Mouse (Mus musculus): ENCODE data around the gene Nin. TPM values are rescaled to one million over a fixed set of nuclear protein-coding genes. Genes with fewer than 3 reads are reported as not detected.

The Nin gene
- polyA plus RNA-seq, 1 experiment: 8.0 TPM

DNA sequence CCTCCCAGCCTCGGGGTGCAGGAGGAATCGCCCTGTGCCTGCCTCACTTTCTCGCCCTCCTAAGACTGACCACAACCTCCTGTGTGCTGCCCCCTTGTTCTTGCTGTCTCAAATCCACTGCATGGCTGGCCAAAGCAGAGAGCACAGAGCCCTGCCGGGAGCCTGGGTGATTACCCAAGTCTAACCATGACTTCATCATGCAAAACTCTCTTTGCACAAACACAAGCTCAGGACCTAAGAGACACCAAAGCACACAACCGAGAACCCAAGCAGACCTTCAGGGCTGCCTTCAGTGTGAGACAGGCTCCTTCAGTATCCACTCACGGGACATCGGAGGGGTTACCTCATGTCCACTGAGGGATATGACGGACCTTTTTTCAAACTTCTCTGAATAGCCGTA lies 31.0 kb downstream of the Nin start:
- no peak overlapping the region for H3ac ChIP-seq (ENCODE audit: control insufficient read depth, insufficient read length, low read depth)
- no peaks in the 10 kb centered on the region for H3K79me3 ChIP-seq (ENCODE audit: low read depth)
- H3K79me2 ChIP-seq (ENCODE audit: control insufficient read depth, insufficient read depth): no peaks in the 10 kb centered on the region
- no peaks in the 10 kb centered on the region for H3K27me3 ChIP-seq (ENCODE audit: control insufficient read depth, insufficient read depth, insufficient read length)
- TF ChIP-seq CEBPB (IDR thresholded peaks at IDR 0.05; ENCODE audit: low read depth): no peak
- TF ChIP-seq FOSL1 (IDR thresholded peaks at IDR 0.05; ENCODE audit: insufficient read depth, low read length, poor library complexity, severe bottlenecking): no peak
- no peak for TF ChIP-seq MYOD1 (IDR thresholded peaks at IDR 0.05; ENCODE audit: control insufficient read depth, insufficient read length, low read depth)
- TF ChIP-seq CTCF (IDR thresholded peaks at IDR 0.05; ENCODE audit: control insufficient read depth, insufficient read depth, insufficient read length): no peak
- no peak for TF ChIP-seq USF1 (IDR thresholded peaks at IDR 0.05; ENCODE audit: low read depth)
- TF ChIP-seq MYOG (IDR thresholded peaks at IDR 0.05; ENCODE audit: control insufficient read depth, extremely low read depth, insufficient read length): no peak
- TF ChIP-seq MAX (IDR thresholded peaks at IDR 0.05): no peak
- no peak overlapping the region for H3K4me3 ChIP-seq (ENCODE audit: insufficient read depth, poor library complexity, severe bottlenecking)
- peaks cover 3% of the 10 kb centered on the region for H3K36me3 ChIP-seq (ENCODE audit: control insufficient read depth, insufficient read depth)

DNA sequence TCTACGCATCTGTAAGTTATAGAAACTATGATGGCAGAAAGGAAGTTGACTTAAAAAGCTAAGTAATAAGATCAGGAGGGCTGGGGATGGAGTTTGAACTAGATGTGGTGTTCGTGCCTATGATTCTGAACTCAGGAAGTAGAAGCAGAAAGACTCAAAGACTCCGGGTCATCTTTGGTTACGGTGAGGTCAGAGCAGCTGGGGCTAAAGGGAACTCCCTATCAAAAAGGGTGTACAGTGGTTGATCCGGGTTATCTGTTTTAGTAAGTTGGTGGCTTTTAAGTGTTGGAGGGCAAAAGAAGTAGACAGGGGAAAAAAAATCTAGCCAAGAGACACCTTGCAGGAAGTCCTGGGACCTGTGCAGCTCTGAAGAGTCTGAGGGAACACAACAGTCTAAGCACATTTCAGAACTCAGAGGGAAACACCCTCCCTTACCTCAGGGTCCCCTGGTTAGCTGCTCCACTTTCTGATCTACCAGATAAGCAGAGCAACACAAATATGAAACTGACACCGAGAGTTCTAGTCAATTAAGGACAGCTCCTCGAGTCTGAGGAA lies 35.0 kb downstream of the Nin start:
- TF ChIP-seq FOSL1 (IDR thresholded peaks at IDR 0.05; ENCODE audit: insufficient read depth, low read length, poor library complexity, severe bottlenecking) (no peak), MYOG (IDR thresholded peaks at IDR 0.05; ENCODE audit: control insufficient read depth, extremely low read depth, insufficient read length) (no peak), CTCF (IDR thresholded peaks at IDR 0.05; ENCODE audit: control insufficient read depth, insufficient read depth, insufficient read length) (no peak), MAX (IDR thresholded peaks at IDR 0.05) (no peak), USF1 (IDR thresholded peaks at IDR 0.05; ENCODE audit: low read depth) (no peak), CEBPB (IDR thresholded peaks at IDR 0.05; ENCODE audit: low read depth) (no peak), MYOD1 (IDR thresholded peaks at IDR 0.05; ENCODE audit: control insufficient read depth, insufficient read length, low read depth) (no peak)
- H3K79me2 ChIP-seq (ENCODE audit: control insufficient read depth, insufficient read depth): no peaks in the 10 kb centered on the region
- H3ac ChIP-seq (ENCODE audit: control insufficient read depth, insufficient read length, low read depth): no peak overlapping the region
- no peak overlapping the region for H3K4me3 ChIP-seq (ENCODE audit: insufficient read depth, poor library complexity, severe bottlenecking)
- H3K79me3 ChIP-seq (ENCODE audit: low read depth): no peaks in the 10 kb centered on the region
- peaks cover 9% of the 10 kb centered on the region for H3K36me3 ChIP-seq (ENCODE audit: control insufficient read depth, insufficient read depth)
- H3K27me3 ChIP-seq (ENCODE audit: control insufficient read depth, insufficient read depth, insufficient read length): no peaks in the 10 kb centered on the region

DNA sequence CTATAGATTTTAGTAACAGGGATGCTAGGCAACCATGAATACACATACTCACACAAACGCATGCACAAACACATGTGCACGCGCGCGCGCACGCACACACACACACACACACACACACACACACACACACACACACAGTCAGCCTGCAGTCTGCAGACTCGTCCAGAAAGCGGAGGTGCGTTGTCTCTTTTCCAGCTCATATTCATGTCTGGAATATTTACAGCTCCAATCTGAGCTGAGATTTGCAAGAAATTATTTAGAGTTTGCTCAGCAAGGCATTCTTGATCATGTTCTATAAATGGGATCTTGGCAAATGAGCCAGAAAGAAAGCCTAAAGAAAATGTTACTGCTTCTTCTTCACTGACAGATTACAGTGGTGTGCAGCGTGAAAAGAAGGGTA lies 37.0 kb downstream of the Nin start:
- TF ChIP-seq USF1 (IDR thresholded peaks at IDR 0.05; ENCODE audit: low read depth) (no peak), MAX (IDR thresholded peaks at IDR 0.05) (no peak), MYOD1 (IDR thresholded peaks at IDR 0.05; ENCODE audit: control insufficient read depth, insufficient read length, low read depth) (no peak)
- Histone ChIP-seq H3K4me3 (ENCODE audit: insufficient read depth, poor library complexity, severe bottlenecking) (no peak overlapping the region), H3K79me3 (ENCODE audit: low read depth) (no peaks in the 10 kb centered on the region), H3K79me2 (ENCODE audit: control insufficient read depth, insufficient read depth) (no peaks in the 10 kb centered on the region), H3K36me3 (ENCODE audit: control insufficient read depth, insufficient read depth) (peaks cover 9% of the 10 kb centered on the region), H3ac (ENCODE audit: control insufficient read depth, insufficient read length, low read depth) (no peak overlapping the region), H3K27me3 (ENCODE audit: control insufficient read depth, insufficient read depth, insufficient read length) (no peaks in the 10 kb centered on the region)

DNA sequence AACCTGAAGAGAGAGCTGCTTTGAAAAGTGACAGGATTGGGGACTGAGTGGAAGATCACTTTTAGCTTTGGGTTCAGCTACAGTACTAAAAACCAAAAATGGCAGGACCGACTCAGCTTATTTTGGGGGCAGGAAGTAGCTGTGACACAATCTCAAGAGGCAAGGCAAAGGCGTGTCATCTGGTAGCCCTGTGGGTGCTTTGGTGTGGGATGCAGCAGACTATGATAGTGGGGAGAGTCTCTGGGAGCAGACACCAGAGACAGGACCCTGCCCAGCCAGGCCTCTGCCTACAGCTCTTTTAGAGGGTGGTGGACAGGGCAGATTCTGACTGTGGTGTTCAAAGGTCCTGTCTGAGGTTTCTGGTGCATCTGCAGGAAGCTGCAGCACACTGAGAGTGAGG lies 38.5 kb downstream of the Nin start:
- H3K4me3 ChIP-seq (ENCODE audit: insufficient read depth, poor library complexity, severe bottlenecking): no peak overlapping the region
- TF ChIP-seq CTCF (IDR thresholded peaks at IDR 0.05; ENCODE audit: control insufficient read depth, insufficient read depth, insufficient read length): no peak
- TF ChIP-seq MAX (IDR thresholded peaks at IDR 0.05): no peak
- no peak for TF ChIP-seq USF1 (IDR thresholded peaks at IDR 0.05; ENCODE audit: low read depth)
- TF ChIP-seq MYOG (IDR thresholded peaks at IDR 0.05; ENCODE audit: control insufficient read depth, extremely low read depth, insufficient read length): no peak
- no peak for TF ChIP-seq MYOD1 (IDR thresholded peaks at IDR 0.05; ENCODE audit: control insufficient read depth, insufficient read length, low read depth)
- no peak for TF ChIP-seq FOSL1 (IDR thresholded peaks at IDR 0.05; ENCODE audit: insufficient read depth, low read length, poor library complexity, severe bottlenecking)
- TF ChIP-seq CEBPB (IDR thresholded peaks at IDR 0.05; ENCODE audit: low read depth): no peak
- no peaks in the 10 kb centered on the region for H3K27me3 ChIP-seq (ENCODE audit: control insufficient read depth, insufficient read depth, insufficient read length)
- no peak overlapping the region for H3ac ChIP-seq (ENCODE audit: control insufficient read depth, insufficient read length, low read depth)
- peaks cover 9% of the 10 kb centered on the region for H3K36me3 ChIP-seq (ENCODE audit: control insufficient read depth, insufficient read depth)
- no peaks in the 10 kb centered on the region for H3K79me2 ChIP-seq (ENCODE audit: control insufficient read depth, insufficient read depth)
- no peaks in the 10 kb centered on the region for H3K79me3 ChIP-seq (ENCODE audit: low read depth)

DNA sequence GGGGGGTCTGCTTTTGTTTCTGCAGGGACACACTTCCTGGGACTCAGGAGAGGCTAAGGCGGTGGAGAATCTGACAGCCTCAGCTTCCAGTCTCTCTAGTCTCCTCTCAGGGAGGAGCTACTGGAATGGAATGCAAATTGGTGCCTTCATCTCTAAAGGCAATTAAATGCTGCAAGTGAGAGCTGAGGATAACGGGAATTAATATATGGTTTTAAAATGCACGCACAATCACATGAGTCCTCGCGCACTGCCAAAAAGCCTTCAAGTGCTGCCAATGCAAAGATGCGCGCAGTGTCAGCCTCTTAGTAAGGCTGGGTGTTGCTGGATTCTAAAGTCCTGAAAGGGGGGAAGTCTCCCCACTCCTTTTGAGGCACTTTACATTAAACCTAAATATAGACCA lies 42.6 kb downstream of the Nin start:
- Histone ChIP-seq H3K36me3 (ENCODE audit: control insufficient read depth, insufficient read depth) (peaks cover 7% of the 10 kb centered on the region), H3K79me2 (ENCODE audit: control insufficient read depth, insufficient read depth) (no peaks in the 10 kb centered on the region), H3K4me3 (ENCODE audit: insufficient read depth, poor library complexity, severe bottlenecking) (no peak overlapping the region), H3K27me3 (ENCODE audit: control insufficient read depth, insufficient read depth, insufficient read length) (no peaks in the 10 kb centered on the region), H3K79me3 (ENCODE audit: low read depth) (no peaks in the 10 kb centered on the region), H3ac (ENCODE audit: control insufficient read depth, insufficient read length, low read depth) (no peak overlapping the region)
- TF ChIP-seq MYOD1 (IDR thresholded peaks at IDR 0.05; ENCODE audit: control insufficient read depth, insufficient read length, low read depth) (no peak), CTCF (IDR thresholded peaks at IDR 0.05; ENCODE audit: control insufficient read depth, insufficient read depth, insufficient read length) (no peak), FOSL1 (IDR thresholded peaks at IDR 0.05; ENCODE audit: insufficient read depth, low read length, poor library complexity, severe bottlenecking) (no peak), MYOG (IDR thresholded peaks at IDR 0.05; ENCODE audit: control insufficient read depth, extremely low read depth, insufficient read length) (no peak)

DNA sequence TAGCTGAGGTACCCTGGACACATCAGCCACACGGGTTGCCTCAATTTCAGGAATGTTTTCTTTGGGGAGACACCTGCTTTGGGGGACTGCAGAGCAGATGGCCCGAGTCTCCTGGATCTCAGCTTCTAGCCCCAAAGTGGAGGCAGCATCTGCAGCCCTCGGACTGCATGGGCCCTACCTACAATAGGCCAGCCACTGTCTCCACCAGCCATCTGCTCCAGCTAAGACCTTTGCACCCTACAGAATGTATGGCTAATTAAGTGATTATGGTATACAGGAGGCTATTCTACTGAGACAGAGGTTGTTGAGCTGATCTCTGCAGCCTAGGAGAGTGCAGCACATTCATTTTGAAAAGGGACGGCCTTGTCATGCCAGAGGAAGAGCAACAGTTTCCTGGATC lies 43.2 kb downstream of the Nin start:
- Histone ChIP-seq H3K27me3 (ENCODE audit: control insufficient read depth, insufficient read depth, insufficient read length) (no peaks in the 10 kb centered on the region), H3ac (ENCODE audit: control insufficient read depth, insufficient read length, low read depth) (no peak overlapping the region), H3K36me3 (ENCODE audit: control insufficient read depth, insufficient read depth) (peaks cover 1% of the 10 kb centered on the region), H3K4me3 (ENCODE audit: insufficient read depth, poor library complexity, severe bottlenecking) (no peak overlapping the region), H3K79me3 (ENCODE audit: low read depth) (no peaks in the 10 kb centered on the region), H3K79me2 (ENCODE audit: control insufficient read depth, insufficient read depth) (no peaks in the 10 kb centered on the region)
- no peak for TF ChIP-seq MAX (IDR thresholded peaks at IDR 0.05)
- TF ChIP-seq MYOD1 (IDR thresholded peaks at IDR 0.05; ENCODE audit: control insufficient read depth, insufficient read length, low read depth): no peak
- TF ChIP-seq FOSL1 (IDR thresholded peaks at IDR 0.05; ENCODE audit: insufficient read depth, low read length, poor library complexity, severe bottlenecking): no peak
- TF ChIP-seq MYOG (IDR thresholded peaks at IDR 0.05; ENCODE audit: control insufficient read depth, extremely low read depth, insufficient read length): no peak
- TF ChIP-seq CTCF (IDR thresholded peaks at IDR 0.05; ENCODE audit: control insufficient read depth, insufficient read depth, insufficient read length): no peak
- TF ChIP-seq USF1 (IDR thresholded peaks at IDR 0.05; ENCODE audit: low read depth): no peak
- TF ChIP-seq CEBPB (IDR thresholded peaks at IDR 0.05; ENCODE audit: low read depth): no peak
